Mouse (Mus musculus) MEL (cell line): ENCODE measurements around the gene Tmem108. TPM values are rescaled to one million over a fixed set of nuclear protein-coding genes. Genes with fewer than 3 reads are reported as not detected.

Experiments used
- DNase-seq: peaks from one replicate; pipeline ENCODE4 v3.0.0; 2011; ENCODE audit warnings: low read depth, low spot score
- H3K27ac ChIP-seq: 2 replicates; pipeline ENCODE4 v1.5.1; 2012; ENCODE audit warnings: low read depth, mild to moderate bottlenecking, control low read depth, low read length, moderate library complexity; ENCODE audit not compliant: control insufficient read depth
- H3K27me3 ChIP-seq, 2 experiments: fragments of 150-350 bp in 1 of 2; sonication (generic) in 1 of 2; 2 replicates each; pipeline ENCODE4 v1.6.1; 2012; ENCODE audit warnings: low read length in 2 of 2, mild to moderate bottlenecking in 2 of 2, improper control_type of control experiment in 1 of 2, moderate library complexity in 1 of 2; ENCODE audit not compliant: insufficient read depth in 2 of 2, control insufficient read depth in 1 of 2
- H3K36me3 ChIP-seq, 2 experiments: 2 replicates each; pipeline ENCODE4 v1.6.1; 2012 to 2014; ENCODE audit warnings: low read length in 2 of 2, improper control_type of control experiment in 1 of 2, inconsistent platforms in 1 of 2, mild to moderate bottlenecking in 1 of 2; ENCODE audit not compliant: insufficient read depth in 2 of 2, control insufficient read depth in 1 of 2
- H3K4me1 ChIP-seq, 2 experiments: fragments of 150-350 bp in 1 of 2; sonication (generic) in 1 of 2; 2 replicates each; pipeline ENCODE4 v1.6.1; 2012; ENCODE audit warnings: low read length in 2 of 2, improper control_type of control experiment in 1 of 2, mild to moderate bottlenecking in 1 of 2; ENCODE audit not compliant: insufficient read depth in 2 of 2, control insufficient read depth in 1 of 2
- H3K4me3 ChIP-seq, 2 experiments: fragments of 150-350 bp in 1 of 2; sonication (generic) in 1 of 2; 2 replicates each; pipeline ENCODE4 v1.5.1; 2012; ENCODE audit warnings: low read depth in 2 of 2, low read length in 2 of 2, mild to moderate bottlenecking in 2 of 2, moderate library complexity in 2 of 2, control low read depth in 1 of 2, improper control_type of control experiment in 1 of 2; ENCODE audit not compliant: control insufficient read depth in 1 of 2, insufficient read depth in 1 of 2
- H3K79me2 ChIP-seq: 2 replicates; pipeline ENCODE4 v1.6.1; 2012; ENCODE audit warnings: mild to moderate bottlenecking, low read length, moderate library complexity; ENCODE audit not compliant: control insufficient read depth, poor library complexity, insufficient read depth
- H3K9ac ChIP-seq: 2 replicates; pipeline ENCODE4 v1.6.1; 2012; ENCODE audit warnings: low read depth, mild to moderate bottlenecking, control low read depth, low read length, moderate library complexity; ENCODE audit not compliant: control insufficient read depth, poor library complexity, severe bottlenecking
- H3K9me3 ChIP-seq: fragments of 150-350 bp; sonication (generic); replicated peaks from 2 replicates; pipeline ENCODE4 v1.6.1; 2012; ENCODE audit warnings: mild to moderate bottlenecking, low read length, improper control_type of control experiment, moderate library complexity; ENCODE audit not compliant: insufficient read depth
- CHD2 ChIP-seq: IDR thresholded peaks from 2 replicates; pipeline ENCODE4 v1.6.1; 2011; ENCODE audit warnings: low read length, improper control_type of control experiment
- CTCF ChIP-seq, 3 experiments: IDR thresholded peaks in 2 of 3; conservative IDR thresholded peaks in 1 of 3; 2 replicates each; pipeline ENCODE4 v1.5.1; 2011 to 2012; ENCODE audit warnings: low read length in 3 of 3, low read depth in 2 of 3, mild to moderate bottlenecking in 2 of 3, improper control_type of control experiment in 1 of 3, inconsistent platforms in 1 of 3, mixed read lengths in 1 of 3, moderate library complexity in 1 of 3; ENCODE audit not compliant: control insufficient read depth in 1 of 3, insufficient read depth in 1 of 3, poor library complexity in 1 of 3, severe bottlenecking in 1 of 3
- E2F4 ChIP-seq: IDR thresholded peaks from 2 replicates; pipeline ENCODE4 v1.6.1; 2011; ENCODE audit warnings: low read depth, low read length, improper control_type of control experiment, borderline replicate concordance
- EP300 ChIP-seq, 2 experiments: IDR thresholded peaks; 2 replicates each; pipeline ENCODE4 v1.6.1; 2011; ENCODE audit warnings: improper control_type of control experiment in 2 of 2, low read length in 2 of 2, low read depth in 1 of 2, mild to moderate bottlenecking in 1 of 2
- ETS1 ChIP-seq: IDR thresholded peaks from 2 replicates; pipeline ENCODE4 v1.6.1; 2012; ENCODE audit warnings: low read depth, mild to moderate bottlenecking, inconsistent platforms, low read length, improper control_type of control experiment, moderate library complexity
- GABPA ChIP-seq: IDR thresholded peaks from 2 replicates; pipeline ENCODE4 v1.6.1; 2012; ENCODE audit warnings: low read depth, mild to moderate bottlenecking, inconsistent platforms, low read length, improper control_type of control experiment, moderate library complexity
- GATA1 ChIP-seq: IDR thresholded peaks from 2 replicates; pipeline ENCODE4 v1.6.1; 2011; ENCODE audit warnings: low read depth, low read length, improper control_type of control experiment
- HCFC1 ChIP-seq: IDR thresholded peaks from 2 replicates; pipeline ENCODE4 v1.6.1; 2012; ENCODE audit warnings: low read depth, mild to moderate bottlenecking, inconsistent platforms, low read length, improper control_type of control experiment, moderate library complexity
- KAT2A ChIP-seq: conservative IDR thresholded peaks from 2 replicates; pipeline ENCODE4 v1.6.1; 2012; ENCODE audit warnings: low read depth, low read length, improper control_type of control experiment, inconsistent platforms
- MAZ ChIP-seq: IDR thresholded peaks from 2 replicates; pipeline ENCODE4 v1.6.1; 2012; ENCODE audit warnings: low read depth, mild to moderate bottlenecking, inconsistent platforms, low read length, improper control_type of control experiment
- NRF1 ChIP-seq: IDR thresholded peaks from 2 replicates; pipeline ENCODE4 v1.6.1; 2014; ENCODE audit warnings: low read depth, mild to moderate bottlenecking, inconsistent platforms, low read length, improper control_type of control experiment, moderate library complexity; ENCODE audit not compliant: poor library complexity, insufficient read depth, severe bottlenecking
- POLR2A ChIP-seq, 2 experiments: IDR thresholded peaks; 2 replicates each; pipeline ENCODE4 v1.6.1; 2011 to 2012; ENCODE audit warnings: low read length in 2 of 2, mild to moderate bottlenecking in 2 of 2, control low read depth in 1 of 2, improper control_type of control experiment in 1 of 2, low read depth in 1 of 2, moderate library complexity in 1 of 2; ENCODE audit not compliant: control insufficient read depth in 1 of 2, insufficient read depth in 1 of 2, poor library complexity in 1 of 2
- RCOR1 ChIP-seq: IDR thresholded peaks from 2 replicates; pipeline ENCODE4 v1.6.1; 2012; ENCODE audit warnings: low read depth, mild to moderate bottlenecking, inconsistent platforms, low read length, improper control_type of control experiment
- TBP ChIP-seq: IDR thresholded peaks from 2 replicates; pipeline ENCODE4 v1.8.0; 2011; ENCODE audit warnings: low read depth, low read length, improper control_type of control experiment
- UBTF ChIP-seq: IDR thresholded peaks from 2 replicates; pipeline ENCODE4 v1.6.1; 2012; ENCODE audit warnings: low read depth, mild to moderate bottlenecking, inconsistent platforms, low read length, improper control_type of control experiment, moderate library complexity, borderline replicate concordance; ENCODE audit not compliant: insufficient read depth
- USF1 ChIP-seq: IDR thresholded peaks from 2 replicates; pipeline ENCODE4 v1.6.1; 2014; ENCODE audit warnings: low read depth, mild to moderate bottlenecking, inconsistent platforms, low read length, improper control_type of control experiment, moderate library complexity
- USF2 ChIP-seq, 2 experiments: IDR thresholded peaks; 2 replicates each; pipeline ENCODE4 v1.6.1; 2011 to 2012; ENCODE audit warnings: improper control_type of control experiment in 2 of 2, low read length in 2 of 2, borderline replicate concordance in 1 of 2, inconsistent platforms in 1 of 2, low read depth in 1 of 2, mild to moderate bottlenecking in 1 of 2; ENCODE audit not compliant: insufficient read depth in 1 of 2
- ZC3H11A ChIP-seq: IDR thresholded peaks from 2 replicates; pipeline ENCODE4 v1.6.1; 2012; ENCODE audit warnings: low read depth, mild to moderate bottlenecking, inconsistent platforms, low read length, improper control_type of control experiment
- ZMIZ1 ChIP-seq: IDR thresholded peaks from 2 replicates; pipeline ENCODE4 v1.6.1; 2012; ENCODE audit warnings: low read depth, mild to moderate bottlenecking, inconsistent platforms, low read length, improper control_type of control experiment, moderate library complexity
- polyA plus RNA-seq, 2 experiments: library from polyadenylated mRNA; stranded (reverse) in 1 of 2; unstranded in 1 of 2; fragments of >175 nt in 1 of 2; fragments of >200 nt in 1 of 2; gene quantifications; 2 replicates each; pipeline versions ENCODE4 v1.2.1 to v1.2.4; 2012; ENCODE audit warnings: low replicate concordance in 2 of 2, low read depth in 1 of 2; ENCODE audit not compliant: insufficient read length in 2 of 2, insufficient read depth in 1 of 2, missing spikeins in 1 of 2
- total RNA-seq: library from RNA; depleted of rRNA; stranded (reverse); fragments of 300-350 nt; gene quantifications from 2 replicates; pipeline ENCODE4 v1.2.3, GENCODE M21; 2012

Tmem108 gene
- total and polyA plus RNA-seq, 3 experiments = not detected

DNA sequence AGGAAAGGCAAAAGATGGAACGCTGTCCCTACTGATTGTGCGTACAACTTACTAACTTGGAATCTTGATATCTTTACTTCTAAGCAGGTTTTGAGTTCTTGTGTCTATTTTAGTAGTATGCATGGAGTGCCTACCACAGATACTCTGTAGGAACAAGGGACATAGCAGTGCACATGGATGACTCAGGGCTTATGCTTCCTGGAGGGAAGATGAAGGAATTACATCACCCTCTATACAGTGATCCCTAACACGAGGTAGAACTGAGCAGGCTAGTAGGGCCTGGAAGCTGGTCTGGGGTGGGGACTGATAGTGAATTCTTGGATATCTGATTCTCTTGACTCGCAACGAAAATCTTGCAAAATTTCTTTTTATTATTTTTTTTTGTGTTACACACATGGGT, 185.7 kb downstream of the Tmem108 start:
- Histone ChIP-seq H3K27ac (no peak overlapping the region), H3K79me2 (no peaks in the 10 kb centered on the region), H3K36me3 (no peaks in the 10 kb centered on the region), H3K27me3 (no peaks in the 10 kb centered on the region), H3K9ac (no peak overlapping the region), H3K4me3 (no peak overlapping the region), H3K4me1 (no peaks in the 10 kb centered on the region), H3K9me3 (no peaks in the 10 kb centered on the region)
- DNase-seq = no peak
- TF ChIP-seq EP300 (IDR thresholded peaks at IDR 0.05; ENCODE audit: low read depth in 1 of 2, low read length in 2 of 2) (no peak), CHD2 (no peak), TBP (no peak), USF2 (IDR thresholded peaks at IDR 0.05; ENCODE audit: borderline replicate concordance in 1 of 2, insufficient read depth in 1 of 2, low read depth in 1 of 2, low read length in 2 of 2) (no peak), KAT2A (no peak), CTCF (IDR thresholded peaks at IDR 0.05 in 2 of 3, conservative IDR thresholded peaks at IDR 0.05 in 1 of 3; ENCODE audit: control insufficient read depth in 1 of 3, insufficient read depth in 1 of 3, low read depth in 2 of 3, low read length in 3 of 3, poor library complexity in 1 of 3, severe bottlenecking in 1 of 3) (no peak), HCFC1 (no peak), ETS1 (no peak), ZC3H11A (no peak), ZMIZ1 (no peak), UBTF (no peak), GATA1 (no peak), E2F4 (no peak), MAZ (no peak), RCOR1 (no peak), NRF1 (no peak)
- TF ChIP-seq, all 39 proteins: peak for 0

DNA sequence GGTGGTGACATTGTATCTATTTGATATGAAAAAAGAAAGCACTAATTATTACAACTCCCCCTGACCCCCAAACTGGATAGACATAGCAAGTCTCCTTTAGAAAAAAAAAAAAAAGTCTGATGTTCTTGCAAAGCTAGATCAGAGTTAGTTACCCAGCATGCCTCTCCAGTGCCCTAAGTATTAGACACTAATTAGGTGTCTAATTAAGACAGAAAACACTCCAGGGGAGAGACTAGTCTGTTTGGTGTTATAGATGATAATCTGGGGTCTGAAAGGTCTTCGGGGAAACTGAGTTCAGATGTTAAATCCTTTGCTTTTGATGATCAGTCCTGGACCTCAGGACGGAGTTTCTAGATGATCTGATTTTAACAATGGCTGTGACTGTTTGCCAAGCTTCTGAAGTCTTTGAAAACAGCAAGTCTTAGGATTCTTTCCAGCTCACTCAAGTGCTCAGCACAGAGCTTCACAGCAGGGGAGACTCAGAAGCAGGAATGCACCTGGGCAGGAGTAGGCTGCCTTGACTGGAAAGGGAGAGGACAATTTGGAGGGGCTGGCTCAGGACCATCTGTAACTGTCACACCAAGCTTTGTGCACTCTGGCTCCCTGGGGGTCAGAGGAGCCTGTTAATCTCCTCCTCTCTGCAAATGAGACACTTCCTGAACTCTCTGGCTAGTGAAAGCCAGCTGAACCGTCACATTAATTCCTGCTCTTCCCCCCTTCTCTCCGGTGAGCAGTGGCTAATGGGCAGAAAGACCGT, 187.5 kb downstream of the Tmem108 start:
- no peaks in the 10 kb centered on the region for H3K4me1 ChIP-seq
- H3K4me3 ChIP-seq = no peak overlapping the region
- H3K27ac ChIP-seq = no peak overlapping the region
- H3K27me3 ChIP-seq = no peaks in the 10 kb centered on the region
- no peaks in the 10 kb centered on the region for H3K36me3 ChIP-seq
- TF ChIP-seq GABPA (no peak), POLR2A (IDR thresholded peaks at IDR 0.05; ENCODE audit: control insufficient read depth in 1 of 2, insufficient read depth in 1 of 2, low read depth in 1 of 2, low read length in 2 of 2, poor library complexity in 1 of 2) (no peak), ZC3H11A (no peak), UBTF (no peak), USF1 (no peak), CTCF (IDR thresholded peaks at IDR 0.05 in 2 of 3, conservative IDR thresholded peaks at IDR 0.05 in 1 of 3; ENCODE audit: control insufficient read depth in 1 of 3, insufficient read depth in 1 of 3, low read depth in 2 of 3, low read length in 3 of 3, poor library complexity in 1 of 3, severe bottlenecking in 1 of 3) (no peak)
- DNase-seq = no peak
- no peaks in the 10 kb centered on the region for H3K79me2 ChIP-seq
- no peak overlapping the region for H3K9ac ChIP-seq
- no peaks in the 10 kb centered on the region for H3K9me3 ChIP-seq
